Mouse (Mus musculus) ES-E14 (cell line): ENCODE data around the gene Fam213a.

Experiments
- ZC3H11A ChIP-seq: IDR thresholded peaks from 2 replicates; pipeline ENCODE4 v1.6.1; 2012; ENCODE audit warnings: low read depth, mild to moderate bottlenecking, inconsistent platforms, low read length, borderline replicate concordance
- ZNF384 ChIP-seq: IDR thresholded peaks from 2 replicates; pipeline ENCODE4 v1.6.1; 2012; ENCODE audit warnings: low read depth, low read length, inconsistent platforms

DNA sequence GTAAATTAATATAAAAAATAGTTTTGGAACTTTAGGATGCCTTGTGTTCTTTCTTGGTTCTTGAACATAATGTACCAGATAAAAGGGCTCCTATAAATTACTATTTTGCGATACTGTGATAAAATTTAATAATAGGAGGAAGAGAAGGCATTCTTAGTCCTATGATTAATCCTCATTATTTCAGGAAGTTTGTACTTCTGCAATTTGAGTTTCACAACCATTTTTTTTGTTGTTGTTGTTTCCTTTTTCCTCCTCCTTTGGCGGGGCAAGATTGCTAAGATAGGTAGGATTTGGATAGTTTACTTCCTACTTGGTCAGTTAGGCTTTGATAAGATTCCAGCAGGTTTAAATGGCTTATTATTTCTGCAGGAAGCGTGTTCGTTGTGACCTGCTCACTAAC is 28.0 kb downstream of the Fam213a start:
- no peak for TF ChIP-seq ZC3H11A
- TF ChIP-seq ZNF384 = no peak
